Mouse (Mus musculus) thymus, postnatal 25 days (tissue): ENCODE data around the gene Dnttip2.

Experiments
- DNase-seq: peaks from one replicate; pipeline ENCODE4 v3.0.0; 2022

Dnttip2 gene

DNA sequence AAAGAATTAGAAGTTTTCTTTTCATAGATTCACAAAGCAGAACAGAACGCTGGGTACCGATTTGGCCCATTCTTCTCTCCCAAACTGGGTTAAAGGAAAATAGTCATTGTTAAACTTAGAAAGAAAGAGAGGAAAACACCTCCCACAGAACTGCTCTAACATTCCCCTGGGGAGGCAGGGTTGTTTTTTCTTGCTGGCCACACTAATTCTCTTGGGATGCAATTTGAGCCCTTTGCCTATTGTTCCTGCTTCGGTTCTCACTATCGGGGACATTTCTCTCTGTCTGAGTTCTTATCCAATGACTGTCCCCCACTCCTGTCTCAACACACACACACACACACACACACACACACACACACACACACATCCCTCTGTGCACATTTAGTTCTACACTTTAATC lies 59.3 kb downstream of the Dnttip2 start:
- DNase-seq, result no peak

DNA sequence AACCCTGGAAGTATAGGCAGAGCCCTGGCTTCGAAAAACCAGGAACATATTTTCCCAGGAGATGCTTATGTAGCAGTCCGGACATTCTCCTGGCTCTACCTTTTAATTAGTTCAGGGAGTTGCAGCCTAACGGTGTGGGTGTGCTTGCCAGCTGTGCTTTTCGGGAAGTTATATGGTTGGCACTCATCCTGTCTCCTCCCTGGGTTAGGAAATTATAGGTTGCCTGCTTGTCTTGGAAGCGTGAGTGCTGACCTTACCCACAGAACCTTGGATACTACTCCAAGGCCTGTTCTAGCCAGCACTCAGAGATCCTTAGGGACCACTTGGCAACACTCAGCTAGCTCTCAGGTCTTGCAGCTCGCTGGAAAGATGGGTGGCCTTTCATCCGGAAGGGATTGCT lies 59.7 kb downstream of the Dnttip2 start:
- DNase-seq, result no peak

DNA sequence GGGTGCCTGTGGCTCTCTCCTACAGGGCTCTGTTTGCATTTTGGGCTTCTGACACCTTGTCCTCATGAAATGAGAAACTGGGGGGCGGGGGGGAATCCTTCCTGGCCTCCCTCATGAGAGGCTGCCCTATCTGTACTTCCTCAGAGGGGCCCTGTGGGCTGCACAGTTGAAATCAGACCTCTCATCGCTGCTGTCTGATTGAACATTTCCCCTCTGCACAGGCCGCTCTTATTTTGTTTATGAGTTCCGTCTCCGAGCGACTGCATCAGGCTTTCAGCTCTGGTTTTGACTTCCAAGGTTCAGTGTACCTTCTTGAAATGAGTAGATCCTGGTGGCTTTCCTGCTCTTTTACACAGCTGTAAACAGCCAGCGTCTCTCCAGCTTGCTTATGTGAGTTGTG lies 60.2 kb downstream of the Dnttip2 start:
- no peak for DNase-seq
